20 mouse cellular contexts compared by ENCODE assay signal in the genomic region with DNA sequence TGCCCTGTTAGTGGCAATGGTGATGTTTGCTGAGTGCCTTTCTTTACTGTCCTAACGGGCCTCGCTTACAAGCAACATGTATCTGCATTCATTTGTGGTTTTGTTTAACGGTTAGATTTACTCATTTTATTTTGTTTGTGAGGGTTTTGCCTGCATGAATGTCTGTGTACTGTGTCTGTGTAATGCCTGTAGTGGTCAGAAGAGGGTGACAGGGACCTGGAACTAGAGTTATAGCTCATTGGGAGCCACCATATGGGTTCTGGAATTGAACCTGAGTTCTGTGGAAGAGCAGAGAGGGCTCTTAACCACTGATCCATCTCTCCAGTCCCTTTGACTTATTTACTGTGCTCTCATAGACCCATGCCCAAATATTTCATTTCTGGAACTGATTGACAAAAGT. TPM values are rescaled to one million over a fixed set of nuclear protein-coding genes. Genes with fewer than 3 reads are reported as not detected.
DNase-seq lines count a peak whose midpoint lies in the region; ATAC-seq and TF ChIP-seq lines count a peak whose summit lies in the region.
"Had no signal": no experiment of that assay in that cellular context is flagged by ENCODE, and none has a peak within 500 bp of the region (broad histone marks: within the 10 kb centered on the region; RNA-seq: fewer than 3 reads in every experiment).

No protein-coding gene starts in this region.

- H3K27ac ChIP-seq in heart, postnatal 0 days (ENCODE audit: low read depth): no peak overlapping the region
- H3K27ac ChIP-seq in midbrain, embryonic 14.5 days (replicated peaks; ENCODE audit: low read depth, low read length): no peak overlapping the region
- H3K27ac ChIP-seq in midbrain, embryonic 15.5 days: no peak overlapping the region
- H3K27ac ChIP-seq: embryonic facial prominence, embryonic 15.5 days; heart, embryonic 15.5 days; hindbrain, embryonic 15.5 days; kidney, embryonic 15.5 days had no signal

- no peak overlapping the region for H3K9ac ChIP-seq in heart, postnatal 0 days (replicated peaks; ENCODE audit: low read depth, low read length)
- H3K9ac ChIP-seq in midbrain, embryonic 14.5 days (replicated peaks; ENCODE audit: low read length): no peak overlapping the region
- no peak overlapping the region for H3K9ac ChIP-seq in midbrain, embryonic 15.5 days
- H3K9ac ChIP-seq: embryonic facial prominence, embryonic 15.5 days; heart, embryonic 15.5 days; hindbrain, embryonic 15.5 days; kidney, embryonic 15.5 days had no signal

- H3K36me3 ChIP-seq in heart, postnatal 0 days (replicated peaks; ENCODE audit: control insufficient read depth, insufficient read depth, low read length): no peaks in the 10 kb centered on the region
- no peaks in the 10 kb centered on the region for H3K36me3 ChIP-seq in midbrain, embryonic 14.5 days (ENCODE audit: control insufficient read depth, insufficient read depth, low read length)
- no peaks in the 10 kb centered on the region for H3K36me3 ChIP-seq in midbrain, embryonic 15.5 days (replicated peaks)
- H3K36me3 ChIP-seq: embryonic facial prominence, embryonic 15.5 days; heart, embryonic 15.5 days; hindbrain, embryonic 15.5 days; kidney, embryonic 15.5 days had no signal

- no peak overlapping the region for H3K4me2 ChIP-seq in heart, postnatal 0 days (ENCODE audit: low read depth, low read length)
- no peak overlapping the region for H3K4me2 ChIP-seq in midbrain, embryonic 14.5 days (ENCODE audit: low read length)
- no peak overlapping the region for H3K4me2 ChIP-seq in midbrain, embryonic 15.5 days
- H3K4me2 ChIP-seq: embryonic facial prominence, embryonic 15.5 days; heart, embryonic 15.5 days; hindbrain, embryonic 15.5 days; kidney, embryonic 15.5 days had no signal

- H3K4me3 ChIP-seq in heart, postnatal 0 days (ENCODE audit: low read depth, low read length): no peak overlapping the region
- H3K4me3 ChIP-seq in midbrain, embryonic 14.5 days (replicated peaks; ENCODE audit: low read depth, low read length): no peak overlapping the region
- no peak overlapping the region for H3K4me3 ChIP-seq in midbrain, embryonic 15.5 days
- H3K4me3 ChIP-seq: embryonic facial prominence, embryonic 15.5 days; heart, embryonic 15.5 days; hindbrain, embryonic 15.5 days; kidney, embryonic 15.5 days; myocyte had no signal

- WGBS in heart, postnatal 0 days: 71% methylated on average over 3 of the region's 3 CpGs
- WGBS in midbrain, embryonic 14.5 days: 90% methylated on average over 3 of the region's 3 CpGs
- WGBS in midbrain, embryonic 15.5 days: 84% methylated on average over 3 of the region's 3 CpGs

- H3K27me3 ChIP-seq in heart, postnatal 0 days (ENCODE audit: control insufficient read depth, insufficient read depth, low read length): no peaks in the 10 kb centered on the region
- H3K27me3 ChIP-seq in midbrain, embryonic 14.5 days (ENCODE audit: control insufficient read depth, insufficient read depth, low read length): no peaks in the 10 kb centered on the region
- no peaks in the 10 kb centered on the region for H3K27me3 ChIP-seq in midbrain, embryonic 15.5 days (replicated peaks)
- H3K27me3 ChIP-seq: heart, embryonic 15.5 days; hindbrain, embryonic 15.5 days; kidney, embryonic 15.5 days had no signal

- H3K4me1 ChIP-seq in heart, postnatal 0 days (ENCODE audit: control insufficient read depth, insufficient read depth): no peaks in the 10 kb centered on the region
- no peaks in the 10 kb centered on the region for H3K4me1 ChIP-seq in midbrain, embryonic 14.5 days (ENCODE audit: control insufficient read depth, insufficient read depth, low read length)
- H3K4me1 ChIP-seq in midbrain, embryonic 15.5 days: no peaks in the 10 kb centered on the region
- H3K4me1 ChIP-seq: embryonic facial prominence, embryonic 15.5 days; heart, embryonic 15.5 days; hindbrain, embryonic 15.5 days; kidney, embryonic 15.5 days had no signal

- TF ChIP-seq EP300 in heart, postnatal 0 days (IDR thresholded peaks at IDR 0.05; ENCODE audit: low read depth): no peak

- intact Hi-C loops in heart, postnatal 14 days (cut with DNase I): no loop called here

- DNase-seq in heart, postnatal 0 days (ENCODE audit: low spot score): no peak
- DNase-seq in heart, postnatal 14 days: no peak
- peak; percentile 37 for DNase-seq in midbrain, embryonic 14.5 days
- DNase-seq in adipocyte (ENCODE audit: low spot score): peak; percentile 20
- no peak for DNase-seq in kidney, adult 18-20 months
- DNase-seq in urinary bladder, postnatal 25 days (ENCODE audit: low spot score): no peak
- DNase-seq: cerebellum, adult 11-12 months; layer of hippocampus, adult 9-11 months; lung, postnatal 10 days; right cerebral cortex, adult 18-20 months; spleen, adult 18-20 months; thymus, postnatal 36 days had no signal

- ATAC-seq in heart, postnatal 0 days (ENCODE audit: insufficient read depth, low read depth): no peak
- no peak for ATAC-seq in midbrain, embryonic 14.5 days (ENCODE audit: low FRiP score, low TSS enrichment)
- ATAC-seq in midbrain, embryonic 15.5 days (replicated peaks): no peak

- H3K9me3 ChIP-seq in heart, postnatal 0 days (replicated peaks; ENCODE audit: control insufficient read depth, low read length): peaks cover 1% of the 10 kb centered on the region; the same call in 1 of the 2 replicates
- no peaks in the 10 kb centered on the region for H3K9me3 ChIP-seq in midbrain, embryonic 14.5 days (ENCODE audit: control insufficient read depth, low read length)
- no peaks in the 10 kb centered on the region for H3K9me3 ChIP-seq in midbrain, embryonic 15.5 days
- H3K9me3 ChIP-seq: embryonic facial prominence, embryonic 15.5 days; heart, embryonic 15.5 days; hindbrain, embryonic 15.5 days; kidney, embryonic 15.5 days had no signal

- peak; percentile 43 for TF ChIP-seq CTCF in heart, postnatal 0 days (IDR thresholded peaks at IDR 0.05; ENCODE audit: low read depth)

RNA-seq across cellular contexts. Expression of a gene that starts 8.3 kb away (rescaled TPM):
- total RNA-seq in heart, postnatal 0 days (2014; rRNA removed; ENCODE audit: low replicate concordance): not detected in 2 replicates
- polyA plus RNA-seq in heart, postnatal 0 days (2015; fragmentation: Nextera tagmentation; extraction: Ambion mirVana): 0.08 and 0.14 TPM in 2 replicates
- total RNA-seq in heart, postnatal 14 days (2021): under 1 TPM; 0.88 TPM
- not detected in 2 replicates for polyA plus RNA-seq in midbrain, embryonic 14.5 days (2014; fragmentation: Nextera tagmentation; extraction: Ambion mirVana)
- 0.06 and 0.18 TPM in 2 replicates for polyA plus RNA-seq in midbrain, embryonic 15.5 days (2015; fragmentation: Nextera tagmentation; extraction: Ambion mirVana)
- total RNA-seq: left cerebral cortex, postnatal 36 days had no signal
- polyA plus RNA-seq: forebrain, embryonic 11.5 days; myocyte had no signal

RNA-seq across cellular contexts. Expression of a gene that starts 10.4 kb away (rescaled TPM):
- total RNA-seq in heart, postnatal 0 days (2014; rRNA removed; ENCODE audit: low replicate concordance): 0.69 and 4.1 TPM in 2 replicates
- polyA plus RNA-seq in heart, postnatal 0 days (2015; fragmentation: Nextera tagmentation; extraction: Ambion mirVana): 2.0 and 3.6 TPM in 2 replicates
- total RNA-seq in heart, postnatal 14 days (2021): 10 to 100 TPM in 1 of 2 experiments, 1 to 10 TPM in 1; 6.6 to 12.7 TPM
- 1.1 and 2.0 TPM in 2 replicates for polyA plus RNA-seq in midbrain, embryonic 14.5 days (2014; fragmentation: Nextera tagmentation; extraction: Ambion mirVana)
- polyA plus RNA-seq in midbrain, embryonic 15.5 days (2015; fragmentation: Nextera tagmentation; extraction: Ambion mirVana): 1.4 and 2.3 TPM in 2 replicates
- polyA plus RNA-seq: myocyte had no signal

RNA-seq across cellular contexts. Expression of a gene that starts 40.6 kb away (rescaled TPM):
- 5.8 TPM in 1 of 2 replicates, not detected in the other for total RNA-seq in heart, postnatal 0 days (2014; rRNA removed; ENCODE audit: low replicate concordance)
- 1.7 and 2.5 TPM in 2 replicates for polyA plus RNA-seq in heart, postnatal 0 days (2015; fragmentation: Nextera tagmentation; extraction: Ambion mirVana)
- 10 to 100 TPM in 1 of 2 experiments, 1 to 10 TPM in 1; 7.0 to 13.1 TPM for total RNA-seq in heart, postnatal 14 days (2021)
- 0.83 TPM in 1 of 2 replicates, not detected in the other for polyA plus RNA-seq in midbrain, embryonic 14.5 days (2014; fragmentation: Nextera tagmentation; extraction: Ambion mirVana)
- 0.30 and 0.61 TPM in 2 replicates for polyA plus RNA-seq in midbrain, embryonic 15.5 days (2015; fragmentation: Nextera tagmentation; extraction: Ambion mirVana)
- polyA plus RNA-seq: forebrain, embryonic 11.5 days; myocyte had no signal

RNA-seq across cellular contexts. Expression of a gene that starts 43.7 kb away (rescaled TPM):
- total RNA-seq in heart, postnatal 0 days (2014; rRNA removed; ENCODE audit: low replicate concordance): 3.3 and 14.5 TPM in 2 replicates
- polyA plus RNA-seq in heart, postnatal 0 days (2015; fragmentation: Nextera tagmentation; extraction: Ambion mirVana): 7.0 and 7.5 TPM in 2 replicates
- total RNA-seq in heart, postnatal 14 days (2021): 10 to 100 TPM; 18.9 to 20.7 TPM
- 0.77 and 1.6 TPM in 2 replicates for polyA plus RNA-seq in midbrain, embryonic 14.5 days (2014; fragmentation: Nextera tagmentation; extraction: Ambion mirVana)
- 1.7 and 2.2 TPM in 2 replicates for polyA plus RNA-seq in midbrain, embryonic 15.5 days (2015; fragmentation: Nextera tagmentation; extraction: Ambion mirVana)

RNA-seq across cellular contexts. Expression of a gene that starts 49.5 kb away (rescaled TPM):
- 9.7 and 11.0 TPM in 2 replicates for total RNA-seq in heart, postnatal 0 days (2014; rRNA removed; ENCODE audit: low replicate concordance)
- 9.4 and 9.9 TPM in 2 replicates for polyA plus RNA-seq in heart, postnatal 0 days (2015; fragmentation: Nextera tagmentation; extraction: Ambion mirVana)
- 10 to 100 TPM in 1 of 2 experiments, 1 to 10 TPM in 1; 8.9 to 13.0 TPM for total RNA-seq in heart, postnatal 14 days (2021)
- polyA plus RNA-seq in midbrain, embryonic 14.5 days (2014; fragmentation: Nextera tagmentation; extraction: Ambion mirVana): 1.1 and 5.1 TPM in 2 replicates
- polyA plus RNA-seq in midbrain, embryonic 15.5 days (2015; fragmentation: Nextera tagmentation; extraction: Ambion mirVana): 4.1 and 4.2 TPM in 2 replicates

Comparison
In these comparisons a context has a peak if more than half of its experiments do, and no peak if none do; other contexts are left out.
1. DNase-seq: peak in midbrain, embryonic 14.5 days (single experiment) and adipocyte (single experiment); none in heart, postnatal 0 days (single experiment), heart, postnatal 14 days (0 of 2), kidney, adult 18-20 months (single experiment) and urinary bladder, postnatal 25 days (single experiment).